Mouse (Mus musculus) CD4-positive helper T cell, adult 2 months (primary cell): Measurements from ENCODE around the gene Unc13b.

Experiments used
- DNase-seq: peaks from one replicate; pipeline ENCODE4 v3.0.0-alpha.2; 2012; ENCODE audit warnings: low read depth, missing footprints, low spot score

The Unc13b gene

DNA sequence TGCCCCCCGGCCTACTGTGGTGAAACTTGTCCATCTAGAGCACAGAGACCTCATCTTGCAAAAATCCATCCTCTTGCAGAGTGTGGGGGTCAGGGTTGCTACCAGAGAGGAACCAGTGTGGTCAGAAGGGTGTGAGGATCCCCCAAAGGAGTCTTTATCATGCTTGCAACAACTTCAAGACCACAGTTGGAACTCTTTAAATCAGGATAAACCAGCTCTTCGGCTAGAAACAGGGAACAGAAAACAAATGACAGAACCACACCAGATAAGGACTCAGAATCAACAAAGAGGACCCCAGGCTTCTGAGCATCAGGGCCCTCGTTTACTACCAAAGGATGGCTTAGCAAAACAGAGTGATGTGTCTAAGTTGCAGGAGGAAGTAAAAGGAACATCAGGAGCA, 157.7 kb downstream of the Unc13b start:
- DNase-seq: no peak

DNA sequence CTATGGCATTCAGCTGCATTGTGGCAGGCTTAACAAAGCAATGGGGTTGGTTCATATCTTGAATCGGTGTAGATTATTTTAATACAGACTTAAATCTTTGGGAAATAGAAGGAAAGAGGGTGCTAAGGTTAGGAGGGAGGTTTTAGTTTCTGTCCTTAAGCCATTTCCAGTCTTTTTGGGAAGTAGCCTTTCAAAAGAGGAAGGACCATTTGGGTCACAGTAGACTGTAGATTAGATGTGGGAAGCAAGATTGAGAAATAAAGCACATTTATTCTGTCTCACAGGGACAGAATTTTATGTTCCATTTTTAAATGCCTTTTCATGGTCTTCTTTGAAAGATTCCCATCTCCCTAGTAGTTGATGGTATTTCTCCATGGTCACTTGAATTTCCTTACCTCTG, 159.2 kb downstream of the Unc13b start:
- no peak for DNase-seq

DNA sequence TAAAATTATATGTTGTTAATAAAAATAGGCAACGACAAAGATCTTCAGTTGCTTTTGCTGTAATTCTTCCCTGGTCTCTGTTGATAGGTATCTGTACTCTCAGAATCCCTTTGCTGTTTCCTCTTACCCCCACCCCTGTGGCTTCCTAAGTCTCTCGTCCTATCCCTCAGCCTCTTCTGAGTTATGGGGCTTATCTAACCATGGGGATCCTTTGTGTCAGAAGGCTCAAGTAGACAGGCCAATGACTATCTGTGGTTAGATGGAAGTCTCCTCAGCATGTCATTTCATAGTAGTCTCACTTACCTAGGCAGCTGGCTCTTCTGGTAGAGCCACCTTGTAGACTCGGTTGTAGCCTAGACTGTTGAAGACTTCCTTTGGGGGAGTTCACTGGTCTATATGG, 173.1 kb downstream of the Unc13b start:
- no peak for DNase-seq

DNA sequence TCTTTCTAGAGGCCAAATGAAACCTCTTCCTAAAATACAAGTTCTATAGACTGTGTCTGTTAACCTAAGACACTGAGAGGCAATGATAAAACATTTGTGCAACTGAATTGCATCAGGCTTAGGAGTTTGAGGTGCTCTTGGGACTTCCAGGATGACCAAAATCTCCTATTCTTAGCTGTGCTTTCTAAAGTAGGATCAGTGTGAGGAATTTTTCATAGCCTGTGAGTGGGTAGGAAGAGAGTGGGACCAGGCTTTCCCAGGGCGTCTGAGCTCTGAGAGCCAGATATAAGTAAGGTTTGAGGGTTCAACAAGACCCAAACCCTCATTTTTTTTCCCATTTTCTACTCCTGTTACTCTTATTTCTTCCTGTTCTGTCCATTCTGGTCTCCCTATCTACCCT, 174.2 kb downstream of the Unc13b start:
- DNase-seq: no peak

DNA sequence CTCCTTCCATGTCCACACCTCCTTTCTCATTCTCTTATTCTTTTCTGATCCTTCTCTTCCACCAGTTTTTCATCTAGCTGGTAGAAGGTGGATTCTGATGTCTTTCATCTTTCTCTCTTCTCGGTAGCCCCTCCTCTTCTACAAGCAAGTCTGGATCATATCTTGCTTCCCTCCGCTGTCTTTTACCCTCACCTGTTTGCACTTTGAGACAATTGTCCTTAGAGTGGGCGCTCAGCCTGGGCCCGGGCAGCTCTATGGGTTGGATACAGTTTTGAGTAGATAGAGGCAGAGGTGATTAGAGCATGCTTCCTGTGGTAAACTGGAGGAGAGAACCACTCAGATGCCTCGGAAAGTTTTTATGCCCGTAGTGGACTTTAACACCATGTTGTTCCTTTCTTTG, 174.7 kb downstream of the Unc13b start:
- no peak for DNase-seq

DNA sequence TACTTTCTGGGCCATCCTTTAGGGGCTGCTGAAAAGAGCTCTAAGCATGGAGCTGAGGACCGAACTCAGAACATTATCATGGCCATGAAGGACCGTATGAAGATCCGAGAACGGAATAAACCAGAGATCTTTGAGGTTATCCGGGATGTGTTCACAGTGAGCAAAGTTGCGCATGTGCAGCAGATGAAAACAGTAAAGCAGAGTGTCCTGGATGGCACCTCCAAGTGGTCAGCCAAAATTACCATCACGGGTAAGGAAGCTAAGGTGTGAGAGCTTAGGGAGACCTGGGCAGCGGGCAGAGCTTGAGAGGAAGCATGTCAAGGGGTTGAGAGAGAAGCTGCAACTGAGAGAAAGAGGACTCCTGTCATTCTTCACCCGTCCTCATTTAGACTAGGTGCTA, 178.1 kb downstream of the Unc13b start:
- no peak for DNase-seq

DNA sequence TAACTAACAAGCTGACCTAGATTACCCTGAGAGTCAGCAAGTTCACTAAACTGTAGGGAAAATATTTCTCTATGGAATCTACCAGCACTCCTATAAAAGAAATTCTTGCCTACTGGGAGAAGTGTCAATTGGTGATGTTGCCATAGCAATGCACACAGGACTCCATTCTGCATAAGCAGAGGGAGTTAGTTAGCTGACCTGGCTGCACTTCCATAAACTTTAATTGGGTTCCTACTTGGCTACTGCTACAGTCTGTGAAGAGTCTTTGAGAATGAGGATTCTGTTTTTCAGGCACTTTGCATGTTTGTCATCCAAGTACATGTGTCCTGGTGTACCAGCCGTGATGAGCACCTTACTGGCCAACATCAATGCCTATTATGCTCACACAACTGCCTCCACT, 182.0 kb downstream of the Unc13b start:
- no peak for DNase-seq

DNA sequence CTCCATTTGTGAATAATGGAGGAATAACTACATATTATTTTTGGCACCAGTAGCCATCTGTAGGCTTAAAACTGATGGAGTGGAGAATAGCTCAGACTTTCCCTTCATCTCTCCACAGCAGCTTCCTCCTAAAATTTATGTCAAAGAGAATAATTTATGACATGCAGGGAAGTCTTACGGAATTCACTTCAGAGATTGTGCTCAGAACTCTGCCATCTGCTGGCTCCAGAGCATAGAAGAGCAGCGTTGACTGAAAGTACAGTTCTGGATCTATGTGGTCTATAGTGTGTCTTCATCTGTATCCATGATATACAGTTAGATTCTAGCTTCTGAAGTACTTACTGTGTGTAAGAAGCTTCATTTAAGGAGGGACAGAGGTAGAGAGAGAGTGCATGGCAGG, 185.3 kb downstream of the Unc13b start:
- DNase-seq: no peak

DNA sequence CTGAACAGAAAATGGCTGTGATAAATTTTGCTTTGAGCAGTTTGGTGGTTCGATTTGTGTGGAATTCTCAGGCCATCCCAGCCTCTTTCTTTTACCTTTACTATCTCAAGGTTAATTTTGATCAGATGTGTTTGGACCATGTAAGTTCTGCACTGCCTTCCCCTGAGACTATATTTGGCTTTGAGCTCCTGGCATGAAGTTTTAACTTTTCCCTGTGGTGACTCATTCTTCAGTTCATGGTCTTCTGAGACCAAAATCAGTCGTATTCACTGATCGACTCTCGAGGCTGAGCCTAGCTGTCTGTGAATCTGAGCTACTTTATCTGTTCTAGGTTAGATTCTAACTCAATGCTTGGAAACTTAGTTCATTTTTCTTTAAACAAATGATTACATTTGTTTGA, 187.0 kb downstream of the Unc13b start:
- no peak for DNase-seq

DNA sequence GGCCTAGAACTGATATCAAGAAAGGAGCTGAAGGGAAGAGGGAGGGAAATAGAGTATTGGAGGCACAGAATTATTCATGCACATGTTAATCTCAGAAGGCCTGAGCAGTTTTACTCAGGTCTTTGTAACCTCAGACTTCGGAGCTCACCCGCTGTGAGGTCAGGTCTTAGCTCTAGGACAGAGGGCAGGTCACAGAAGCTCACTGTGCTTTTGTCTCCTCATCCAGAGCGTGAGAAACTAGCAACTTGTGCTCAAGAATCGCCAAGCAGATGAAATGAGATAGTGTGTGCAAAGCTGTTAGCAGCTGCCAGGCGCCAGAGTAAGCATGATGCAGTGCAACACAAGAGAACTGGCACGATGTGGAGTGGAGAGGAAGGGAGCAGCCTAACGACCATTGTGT, 189.3 kb downstream of the Unc13b start:
- DNase-seq: no peak

DNA sequence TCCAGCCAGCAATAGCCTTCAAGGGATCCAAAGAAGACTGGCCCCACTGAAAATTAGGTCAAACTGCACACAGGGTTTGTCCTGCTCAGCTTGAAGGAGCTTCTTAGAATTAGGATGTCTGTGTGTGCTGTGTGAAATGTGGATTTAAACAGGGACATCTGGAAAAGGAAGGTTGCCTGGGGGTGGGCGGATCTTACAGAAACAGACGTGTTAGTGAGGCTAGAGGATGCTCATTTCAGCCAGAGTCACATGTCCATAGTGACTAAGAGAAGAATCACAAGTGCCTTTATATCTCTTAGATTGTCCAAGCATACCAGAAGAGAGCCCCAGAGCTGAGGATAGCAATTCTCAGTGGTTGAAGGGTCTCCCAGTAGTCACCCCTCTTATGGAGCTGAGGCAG, 190.2 kb downstream of the Unc13b start:
- DNase-seq: no peak

DNA sequence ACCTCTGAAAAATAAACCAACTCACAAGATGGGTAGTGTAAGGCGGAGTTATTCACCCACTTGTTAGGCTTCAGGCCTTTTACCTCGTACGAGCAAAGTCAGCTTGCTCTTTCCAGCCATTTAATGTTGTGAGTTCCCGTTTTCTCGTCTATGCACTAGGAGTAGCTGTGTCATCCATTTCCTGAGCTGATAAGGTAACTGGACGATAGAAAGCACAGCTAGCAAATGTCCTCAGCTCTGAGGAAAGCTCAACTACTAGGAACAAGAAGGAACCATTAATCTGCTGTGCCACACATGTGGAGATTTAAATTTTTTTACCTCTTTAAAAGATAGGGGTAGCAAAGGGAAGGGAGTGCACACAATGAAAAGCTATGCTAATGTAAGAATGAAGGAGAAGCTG, 192.5 kb downstream of the Unc13b start:
- no peak for DNase-seq

DNA sequence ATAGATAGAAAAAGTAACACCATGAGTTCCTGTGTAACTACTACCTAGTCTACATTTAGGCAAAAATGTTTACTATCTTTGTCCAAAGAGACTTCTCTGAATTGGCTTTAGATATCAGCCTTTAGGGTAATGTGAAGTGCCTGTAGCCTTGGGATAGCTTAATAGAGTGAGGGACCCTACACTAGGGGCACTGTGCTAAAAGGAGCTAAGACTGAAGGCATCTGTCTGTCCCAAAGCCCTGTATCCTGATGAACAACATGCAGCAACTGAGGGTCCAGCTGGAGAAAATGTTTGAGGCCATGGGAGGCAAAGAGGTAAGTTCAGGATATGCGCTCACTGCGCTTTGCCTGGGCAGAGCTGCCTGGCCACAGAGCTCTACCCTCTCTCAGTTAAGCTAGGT, 198.3 kb downstream of the Unc13b start:
- DNase-seq: no peak

DNA sequence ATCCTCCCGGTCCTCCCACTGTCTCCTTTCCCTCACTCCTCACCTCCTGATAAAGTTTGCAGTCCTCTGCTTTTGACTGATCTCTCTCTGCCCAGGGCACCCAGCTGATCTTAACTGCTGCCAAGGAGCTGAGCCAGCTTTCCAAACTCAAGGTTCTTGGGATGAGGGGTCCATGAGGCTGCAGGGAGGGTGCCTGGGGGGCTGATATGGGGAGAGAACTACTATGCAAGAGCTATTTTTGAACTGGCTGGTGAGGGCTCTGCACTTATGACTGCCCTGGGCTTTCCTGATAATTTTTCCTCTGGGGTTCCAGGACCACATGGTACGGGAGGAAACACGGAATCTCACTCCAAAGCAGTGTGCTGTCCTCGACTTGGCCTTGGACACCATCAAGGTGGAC, 199.8 kb downstream of the Unc13b start:
- no peak for DNase-seq

DNA sequence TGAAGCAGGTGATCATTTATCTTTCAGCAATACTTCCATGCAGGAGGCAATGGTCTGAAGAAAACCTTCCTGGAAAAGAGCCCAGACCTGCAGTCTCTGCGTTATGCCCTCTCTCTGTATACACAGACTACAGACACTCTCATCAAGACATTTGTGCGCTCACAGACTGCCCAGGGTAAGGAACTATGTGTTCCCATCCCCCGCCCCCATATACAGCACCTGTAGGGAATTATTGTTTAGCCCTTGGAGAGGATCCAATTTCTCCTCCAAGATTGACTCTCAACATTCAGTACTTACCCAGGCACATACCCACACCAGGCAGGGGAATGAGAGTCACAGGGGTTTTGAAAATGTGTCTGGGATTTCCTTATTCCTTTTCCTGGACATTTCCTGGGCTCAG, 200.7 kb downstream of the Unc13b start:
- DNase-seq: no peak

DNA sequence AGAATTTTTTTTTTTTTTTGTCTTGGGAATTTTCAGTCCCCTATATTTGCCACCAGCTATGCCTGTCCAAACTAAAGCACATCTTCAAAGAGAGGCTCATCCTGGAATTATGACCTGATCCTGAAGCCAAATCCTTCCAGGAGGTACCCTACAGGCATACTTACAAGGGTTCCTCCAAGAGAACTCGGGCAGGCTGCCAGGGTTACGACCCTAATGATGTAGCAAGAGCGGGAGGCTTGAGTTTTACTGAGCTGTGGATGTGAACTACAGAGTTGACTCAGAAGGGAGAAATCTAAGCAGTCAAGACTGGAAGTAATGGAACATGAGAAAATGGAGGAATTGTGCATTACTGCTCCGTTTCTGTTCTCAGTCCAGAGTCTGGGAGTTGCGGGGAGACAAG, 201.3 kb downstream of the Unc13b start:
- no peak for DNase-seq

DNA sequence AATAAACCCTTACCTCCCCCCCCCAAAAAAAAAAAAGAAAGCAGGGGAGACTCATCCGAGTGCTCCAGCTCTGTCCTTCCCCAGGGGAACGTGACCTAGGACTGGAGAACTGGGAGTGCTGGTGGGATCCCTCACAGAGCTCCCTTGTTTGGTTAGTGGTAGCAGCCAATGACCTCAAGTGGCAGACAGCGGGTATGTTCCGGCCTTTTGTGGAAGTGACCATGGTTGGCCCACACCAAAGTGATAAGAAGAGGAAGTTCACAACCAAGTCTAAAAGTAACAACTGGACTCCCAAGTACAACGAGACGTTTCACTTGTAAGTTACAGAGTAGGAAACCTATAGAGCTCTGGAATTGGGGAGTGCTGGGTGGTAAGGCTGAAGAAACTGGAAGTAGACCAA, 204.1 kb downstream of the Unc13b start:
- no peak for DNase-seq

DNA sequence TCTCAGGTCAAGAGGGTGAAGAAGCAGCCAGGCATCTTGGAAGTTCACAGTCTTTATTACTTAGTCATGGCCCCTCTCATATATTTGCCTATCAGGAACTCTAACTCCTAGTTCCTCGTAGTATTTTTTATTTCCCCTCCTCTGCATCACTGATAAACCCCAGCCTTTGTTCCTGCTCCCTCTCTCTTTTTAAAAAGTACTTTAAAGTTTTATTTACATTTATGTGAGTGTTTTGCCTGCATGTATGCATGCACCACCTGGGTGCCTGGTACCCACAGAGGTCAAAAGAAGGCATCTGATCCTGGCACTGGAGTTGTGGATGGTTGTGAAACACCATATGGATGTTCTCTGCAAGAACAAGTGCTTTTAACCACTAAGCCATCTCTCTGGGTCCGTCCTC, 207.4 kb downstream of the Unc13b start:
- DNase-seq: no peak

DNA sequence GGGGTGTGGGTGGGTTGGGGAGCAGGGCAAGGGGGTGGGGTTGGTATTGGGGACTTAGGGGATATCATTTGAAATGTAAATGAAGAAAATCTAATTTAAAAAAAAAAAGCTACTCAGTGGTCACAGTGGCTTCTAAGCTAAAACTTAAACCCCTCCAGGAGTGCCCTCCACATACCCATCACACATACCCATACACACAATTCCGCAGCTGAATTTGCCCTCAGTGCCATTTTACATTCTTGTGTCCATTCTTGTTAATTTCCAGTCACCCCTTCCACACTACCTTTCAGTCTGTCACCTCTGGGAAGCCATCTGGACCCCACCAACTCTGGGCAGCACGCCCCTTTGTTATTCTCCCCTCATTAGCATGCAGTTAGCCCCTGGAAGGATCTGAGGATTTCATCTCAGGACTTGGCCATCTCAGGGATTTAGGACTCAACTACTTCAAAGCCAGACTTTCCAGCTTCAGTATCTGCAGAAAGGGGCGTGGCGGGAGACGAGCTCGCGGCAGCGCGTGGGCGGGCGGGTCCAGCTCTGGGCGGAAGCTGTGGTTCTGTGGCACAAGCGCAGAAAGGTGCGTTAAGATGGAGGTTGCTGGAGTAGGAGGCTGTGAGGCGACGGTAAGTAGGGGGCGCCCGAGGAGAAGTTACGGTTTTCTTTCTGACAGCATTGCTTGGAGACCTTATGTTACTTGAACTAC, 208.0 kb downstream of the Unc13b start, which contains the start of gene Atp8b5:
TSS of gene Atp8b5 (plus strand) at position 537 of the 700 bp plus-strand sequence.
- peak; percentile 59 for DNase-seq

DNA sequence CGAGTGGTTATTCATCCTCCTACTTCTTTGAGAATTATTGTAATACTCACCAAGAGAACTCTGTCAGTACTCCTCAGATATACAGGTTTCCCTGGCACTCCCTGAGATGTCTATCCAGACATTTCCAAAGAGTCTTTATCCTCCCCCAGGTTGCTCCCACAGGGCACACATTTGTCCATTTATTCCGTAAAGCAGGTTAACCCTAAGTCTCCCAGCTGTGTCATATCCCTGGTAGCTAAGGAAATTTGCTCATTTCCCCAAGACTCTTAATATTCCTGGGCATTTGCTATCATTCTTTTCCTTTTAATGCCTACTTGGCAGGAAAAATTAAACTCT, 208.5 kb downstream of the Unc13b start:
- no peak for DNase-seq

DNA sequence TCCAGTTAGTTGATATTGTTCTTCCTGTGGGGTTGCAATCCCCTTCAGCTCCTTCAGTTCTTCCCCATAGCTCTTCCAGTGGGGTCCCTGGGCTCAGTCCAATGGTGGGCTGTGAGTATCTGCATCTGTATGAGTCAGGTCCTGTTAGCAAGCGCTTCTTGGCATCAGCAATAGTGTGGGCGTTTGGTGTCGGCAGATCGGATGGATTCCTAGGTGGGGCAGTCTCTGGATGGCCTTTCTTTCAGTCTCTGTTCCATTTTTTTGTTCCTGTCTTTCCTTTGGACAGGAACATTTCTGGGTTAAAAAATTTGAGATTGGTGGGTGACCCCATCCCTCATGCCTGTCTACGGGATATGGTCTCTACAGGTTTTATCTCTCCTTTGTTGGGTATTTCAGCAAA, 226.7 kb downstream of the Unc13b start:
- no peak for DNase-seq

DNA sequence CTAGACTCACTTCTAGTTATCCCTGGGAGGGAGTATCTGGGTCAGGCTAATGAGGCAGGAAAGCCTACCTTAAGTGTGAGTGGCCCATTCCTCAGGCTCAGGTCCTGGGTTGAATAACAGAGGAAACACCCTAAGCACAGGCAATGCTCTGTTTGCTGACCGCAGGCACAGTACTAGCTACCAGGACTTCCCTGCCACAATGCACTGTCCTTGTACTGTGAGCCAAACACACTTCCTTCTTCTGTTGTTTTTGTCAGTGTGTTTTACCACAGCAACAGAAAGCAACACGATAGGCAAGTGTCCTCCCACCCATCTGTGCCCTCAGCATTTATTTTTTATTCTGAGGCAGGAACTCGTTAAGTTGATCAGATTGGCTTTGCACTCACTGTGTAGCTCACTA, 228.6 kb downstream of the Unc13b start:
- no peak for DNase-seq

DNA sequence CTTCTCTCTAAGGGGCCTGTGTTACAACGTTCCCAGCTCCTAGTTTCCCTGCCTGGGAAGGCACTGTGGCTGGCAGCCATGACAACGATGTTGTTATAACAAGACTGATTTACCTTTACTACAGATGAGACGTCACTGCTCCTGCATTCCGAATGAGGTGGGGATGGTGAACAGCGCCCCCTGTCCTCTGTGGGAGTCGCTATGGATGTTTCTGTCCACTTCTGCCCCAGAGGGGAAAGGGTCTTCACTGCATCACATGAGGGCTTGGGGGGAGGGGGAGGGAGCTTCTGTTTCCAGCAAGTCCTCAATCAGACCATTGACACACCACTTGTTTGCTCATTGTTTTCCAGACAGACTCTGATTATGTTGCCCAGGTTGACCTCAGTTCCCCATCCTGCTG, 235.2 kb downstream of the Unc13b start:
- no peak for DNase-seq

DNA sequence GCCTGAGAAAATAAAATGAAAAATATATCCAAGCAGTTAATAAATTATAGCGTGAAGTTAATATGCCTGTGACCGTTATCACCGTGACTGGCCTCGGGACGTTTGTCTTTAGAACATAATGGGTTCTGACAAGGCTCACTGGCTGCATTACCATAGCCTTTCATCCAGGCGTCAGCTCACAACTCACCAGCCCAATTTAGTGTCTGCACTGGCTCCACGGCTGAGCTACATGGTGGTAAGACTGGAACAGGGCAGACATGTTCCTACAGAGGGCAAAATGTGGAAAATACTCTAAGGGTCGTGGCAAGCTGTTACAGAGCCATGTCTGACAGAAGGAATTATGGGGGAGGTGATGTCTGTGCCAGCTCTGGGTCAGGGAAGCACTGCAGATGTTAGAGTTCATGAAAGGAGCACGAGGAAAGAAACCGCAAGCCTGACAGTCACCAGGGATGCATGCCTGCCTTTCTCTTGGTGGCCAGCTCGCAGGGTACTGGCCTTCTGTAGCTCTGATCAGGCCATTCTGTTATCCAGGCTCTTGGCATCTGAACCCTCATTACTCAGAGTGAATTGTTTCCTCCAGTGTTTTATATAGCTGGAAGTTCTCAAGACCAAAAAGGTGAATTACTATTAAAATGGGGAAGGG, 251.1 kb downstream of the Unc13b start:
- DNase-seq: no peak
